10 mouse cellular contexts compared by ENCODE assay signal in genomic region chr6:87183981-87184380, GRCm38 (mm10).
DNase-seq lines count a peak whose midpoint lies in the region; ATAC-seq and TF ChIP-seq lines count a peak whose summit lies in the region.
"Had no signal": no experiment of that assay in that cellular context is flagged by ENCODE, and none has a peak within 500 bp of the region (broad histone marks: within the 10 kb centered on the region; RNA-seq: fewer than 3 reads in every experiment).

No protein-coding gene starts in this region.

- H3K9me3 ChIP-seq in limb, embryonic 12.5 days, result no peaks in the 10 kb centered on the region
- no peaks in the 10 kb centered on the region for H3K9me3 ChIP-seq in limb, embryonic 10.5 days (replicated peaks)
- H3K9me3 ChIP-seq in liver, embryonic 11.5 days (ENCODE audit: control insufficient read depth, low read length), result no peaks in the 10 kb centered on the region
- no peaks in the 10 kb centered on the region for H3K9me3 ChIP-seq in midbrain, embryonic 13.5 days
- H3K9me3 ChIP-seq: forebrain, embryonic 13.5 days had no signal

- H3K4me2 ChIP-seq in limb, embryonic 12.5 days, result no peak overlapping the region
- H3K4me2 ChIP-seq in liver, embryonic 11.5 days, result peak overlapping the region; percentile 66
- H3K4me2 ChIP-seq in midbrain, embryonic 13.5 days (replicated peaks), result no peak overlapping the region
- H3K4me2 ChIP-seq: forebrain, embryonic 13.5 days had no signal

- no peak for DNase-seq in limb, embryonic 10.5 days (ENCODE audit: low spot score)
- peak; percentile 63 for DNase-seq in liver, embryonic 11.5 days (ENCODE audit: low spot score)
- DNase-seq in splenic B cell, adult 2 months (ENCODE audit: low read depth, low spot score), result peak; percentile 9
- DNase-seq in thymus, adult 2 months, result no peak
- no peak for DNase-seq in MN1 (ENCODE audit: low spot score)
- DNase-seq: right cerebral cortex, adult 18-20 months had no signal

- peaks cover 8% of the 10 kb centered on the region; the same call in 1 of the 2 replicates for H3K4me1 ChIP-seq in limb, embryonic 12.5 days (replicated peaks)
- peaks cover 4% of the 10 kb centered on the region; the same call in 1 of the 2 replicates for H3K4me1 ChIP-seq in limb, embryonic 10.5 days
- peaks cover 8% of the 10 kb centered on the region for H3K4me1 ChIP-seq in cortical plate, adult 2 months (ENCODE audit: control insufficient read depth, insufficient read depth, low read length)
- peaks cover 28% of the 10 kb centered on the region for H3K4me1 ChIP-seq in liver, embryonic 11.5 days (replicated peaks; ENCODE audit: control insufficient read depth, insufficient read depth, low read length)
- H3K4me1 ChIP-seq in thymus, adult 2 months (replicated peaks; ENCODE audit: control insufficient read depth, insufficient read depth, low read length), result peaks cover 17% of the 10 kb centered on the region
- H3K4me1 ChIP-seq in midbrain, embryonic 13.5 days (replicated peaks), result no peaks in the 10 kb centered on the region
- H3K4me1 ChIP-seq: forebrain, embryonic 13.5 days had no signal

- peaks cover 82% of the 10 kb centered on the region for H3K36me3 ChIP-seq in limb, embryonic 12.5 days
- H3K36me3 ChIP-seq in limb, embryonic 10.5 days, result peaks cover 71% of the 10 kb centered on the region
- H3K36me3 ChIP-seq in liver, embryonic 11.5 days (ENCODE audit: control insufficient read depth, insufficient read depth, low read length), result no peaks in the 10 kb centered on the region
- no peaks in the 10 kb centered on the region for H3K36me3 ChIP-seq in splenic B cell, adult 2 months (ENCODE audit: control insufficient read depth, insufficient read depth, low read length, poor library complexity, severe bottlenecking)
- H3K36me3 ChIP-seq in thymus, adult 2 months (ENCODE audit: control insufficient read depth, insufficient read depth, low read length), result no peaks in the 10 kb centered on the region
- peaks cover 8% of the 10 kb centered on the region for H3K36me3 ChIP-seq in midbrain, embryonic 13.5 days

- H3K27me3 ChIP-seq in limb, embryonic 12.5 days, result no peaks in the 10 kb centered on the region
- H3K27me3 ChIP-seq in limb, embryonic 10.5 days (ENCODE audit: low read depth, poor library complexity, severe bottlenecking), result no peaks in the 10 kb centered on the region
- no peaks in the 10 kb centered on the region for H3K27me3 ChIP-seq in liver, embryonic 11.5 days (replicated peaks; ENCODE audit: control insufficient read depth, insufficient read depth, low read length)
- no peaks in the 10 kb centered on the region for H3K27me3 ChIP-seq in splenic B cell, adult 2 months (ENCODE audit: control insufficient read depth, insufficient read depth, low read length, poor library complexity, severe bottlenecking)
- H3K27me3 ChIP-seq in thymus, adult 2 months (ENCODE audit: control insufficient read depth, insufficient read depth, low read length), result no peaks in the 10 kb centered on the region
- H3K27me3 ChIP-seq in midbrain, embryonic 13.5 days, result no peaks in the 10 kb centered on the region
- H3K27me3 ChIP-seq: forebrain, embryonic 13.5 days had no signal

- ATAC-seq in limb, embryonic 12.5 days (ENCODE audit: insufficient number of reproducible peaks, insufficient read depth, low FRiP score, low TSS enrichment, low read depth), result no peak
- peak; percentile 95 for ATAC-seq in liver, embryonic 11.5 days (replicated peaks; ENCODE audit: low FRiP score)
- no peak for ATAC-seq in midbrain, embryonic 13.5 days
- ATAC-seq: forebrain, embryonic 13.5 days had no signal

- H3K9ac ChIP-seq in limb, embryonic 12.5 days (replicated peaks), result no peak overlapping the region
- peak overlapping the region; percentile 55 for H3K9ac ChIP-seq in liver, embryonic 11.5 days (ENCODE audit: low read depth, low read length)
- no peak overlapping the region for H3K9ac ChIP-seq in midbrain, embryonic 13.5 days (replicated peaks)
- H3K9ac ChIP-seq: forebrain, embryonic 13.5 days had no signal

- no peak for TF ChIP-seq CTCF in cortical plate, adult 2 months (IDR thresholded peaks at IDR 0.05; ENCODE audit: extremely low read depth, insufficient read depth, low read length)
- no peak for TF ChIP-seq CTCF in thymus, adult 2 months (IDR thresholded peaks at IDR 0.05; ENCODE audit: borderline replicate concordance, control insufficient read depth, extremely low read depth, insufficient read depth, low read length, poor library complexity)

- H3K27ac ChIP-seq in limb, embryonic 12.5 days, result 0 out of 2 replicates have a peak overlapping the region, but pooled peaks have one; percentile 12
- H3K27ac ChIP-seq in limb, embryonic 10.5 days, result no peak overlapping the region
- H3K27ac ChIP-seq in cortical plate, adult 2 months (ENCODE audit: insufficient read depth, low read length), result peak overlapping the region; percentile 54
- H3K27ac ChIP-seq in liver, embryonic 11.5 days (ENCODE audit: low read depth, low read length), result peak overlapping the region; percentile 86
- no peak overlapping the region for H3K27ac ChIP-seq in thymus, adult 2 months (ENCODE audit: control insufficient read depth, insufficient read depth, low read length)
- no peak overlapping the region for H3K27ac ChIP-seq in midbrain, embryonic 13.5 days
- H3K27ac ChIP-seq: forebrain, embryonic 13.5 days had no signal

- no peak overlapping the region for H3K4me3 ChIP-seq in limb, embryonic 12.5 days (replicated peaks)
- H3K4me3 ChIP-seq in limb, embryonic 10.5 days, result no peak overlapping the region
- H3K4me3 ChIP-seq in cortical plate, adult 2 months (ENCODE audit: insufficient read depth, low read length), result no peak overlapping the region
- H3K4me3 ChIP-seq in liver, embryonic 11.5 days (ENCODE audit: low read depth, low read length), result peak overlapping the region; percentile 27
- no peak overlapping the region for H3K4me3 ChIP-seq in thymus, adult 2 months (ENCODE audit: control insufficient read depth, insufficient read depth, low read length)
- no peak overlapping the region for H3K4me3 ChIP-seq in midbrain, embryonic 13.5 days (replicated peaks)
- H3K4me3 ChIP-seq: forebrain, embryonic 13.5 days had no signal

- TF ChIP-seq POLR2A in cortical plate, adult 2 months (IDR thresholded peaks at IDR 0.05; ENCODE audit: extremely low read depth, insufficient read depth, low read length), result no peak
- TF ChIP-seq POLR2A in thymus, adult 2 months (IDR thresholded peaks at IDR 0.05; ENCODE audit: control insufficient read depth, extremely low read depth, insufficient read depth, low read length, poor library complexity), result no peak

- 85% methylated on average over 11 of the region's 11 CpGs for WGBS in limb, embryonic 12.5 days
- 83% methylated on average over 11 of the region's 11 CpGs for WGBS in limb, embryonic 10.5 days
- WGBS in liver, embryonic 11.5 days, result 44% methylated on average over 11 of the region's 11 CpGs
- WGBS in thymus, adult 2 months, result 51% methylated on average over 11 of the region's 11 CpGs
- WGBS in midbrain, embryonic 13.5 days, result 87% methylated on average over 11 of the region's 11 CpGs

Comparison
In these comparisons a context has a peak if more than half of its experiments do, and no peak if none do; other contexts are left out.
1. H3K27ac ChIP-seq: peak in limb, embryonic 12.5 days (single experiment), cortical plate, adult 2 months (single experiment) and liver, embryonic 11.5 days (single experiment); none in limb, embryonic 10.5 days (single experiment), thymus, adult 2 months (single experiment) and midbrain, embryonic 13.5 days (single experiment).
2. DNase-seq: peak in liver, embryonic 11.5 days (single experiment) and splenic B cell, adult 2 months (single experiment); none in limb, embryonic 10.5 days (single experiment), thymus, adult 2 months (single experiment) and MN1 (single experiment).